Mouse (Mus musculus): Measurements from ENCODE around the gene Lhfpl5.

DNA sequence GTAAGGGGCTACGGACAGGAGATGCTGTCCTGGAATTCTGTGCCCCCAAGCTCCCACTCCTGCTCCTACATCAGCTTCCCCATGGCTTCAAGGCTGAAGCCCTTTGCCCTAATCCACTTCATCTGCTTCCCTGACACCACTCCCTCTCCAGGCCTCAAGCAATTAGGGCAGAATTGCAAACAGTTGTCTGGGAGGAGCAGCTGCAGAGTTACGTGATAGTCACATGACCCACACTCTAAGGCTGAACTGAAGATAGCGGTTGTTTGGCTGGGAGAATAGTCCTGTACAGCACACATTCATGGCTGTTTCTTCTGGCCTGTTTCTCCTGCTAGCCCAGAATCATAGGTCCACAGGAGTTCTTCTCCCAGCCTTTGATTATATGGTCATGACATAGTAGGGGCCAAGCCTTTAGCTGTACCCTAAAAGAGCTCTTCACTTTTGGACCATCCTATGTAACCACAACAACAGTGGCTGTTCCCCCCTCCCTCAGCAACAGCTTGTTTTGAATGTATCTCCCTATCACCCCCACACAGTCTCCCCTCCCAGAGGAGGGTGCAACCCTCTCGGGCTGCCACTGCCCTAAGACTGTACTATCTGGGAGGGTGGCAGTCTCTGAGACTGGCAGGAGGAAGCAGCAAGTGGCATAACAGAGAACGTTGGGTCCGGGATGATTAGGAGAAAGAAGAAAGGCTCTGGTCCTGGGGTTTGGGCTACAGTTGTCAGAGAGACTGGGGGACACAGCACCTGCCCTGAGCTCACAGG is 18.6 kb upstream of the Lhfpl5 start:
- no peak for TF ChIP-seq CTCF (IDR thresholded peaks at IDR 0.05; ENCODE audit: low read depth, low read length)
- no peak for TF ChIP-seq POLR2AphosphoS5 (IDR thresholded peaks at IDR 0.05; ENCODE audit: insufficient replicate concordance, low read depth, low read length)

Data from G1E (cell line).